Mouse (Mus musculus) bone marrow macrophage, adult 2 months (primary cell): ENCODE results near the gene Lrch1.

Source experiments
- CTCF ChIP-seq: IDR thresholded peaks from 2 replicates; pipeline ENCODE4 v1.5.1; 2012; ENCODE audit warnings: low read depth, mild to moderate bottlenecking, low read length, moderate library complexity
- POLR2A ChIP-seq: IDR thresholded peaks from 2 replicates; pipeline ENCODE4 v1.6.1; 2012; ENCODE audit warnings: mild to moderate bottlenecking, low read depth, low read length, borderline replicate concordance

GRCm38 (mm10) chr14:74922039-74922736, 25.5 kb downstream of the Lrch1 start:
- TF ChIP-seq CTCF (no peak), POLR2A (no peak)
